Mouse (Mus musculus): ENCODE measurements around the gene Zfp654. TPM values are rescaled to one million over a fixed set of nuclear protein-coding genes. Genes with fewer than 3 reads are reported as not detected.
"Not testable (repeated sequence)": the region's sequence is repeated elsewhere in the genome, so short reads cannot be mapped to it uniquely, and the experiment has no call there.

The Zfp654 gene
- polyA plus RNA-seq, 1 experiment from 2014 or later: 7.1 TPM

GRCm38 (mm10) chr16:64876631-64877265 is 25.3 kb upstream of the Zfp654 start:
- Histone ChIP-seq H3K27ac (replicated peaks) (no peak overlapping the region), H3K4me1 (peaks cover 2% of the 10 kb centered on the region; the same call in 1 of the 2 replicates), H3K4me3 (no peak overlapping the region), H3K27me3 (no peaks in the 10 kb centered on the region), H3K9me3 (no peaks in the 10 kb centered on the region), H3K36me3 (no peaks in the 10 kb centered on the region), H3K9ac (replicated peaks) (no peak overlapping the region), H3K4me2 (replicated peaks) (no peak overlapping the region)
- no peak for ATAC-seq (replicated peaks)
- 77% methylated on average over 4 of the region's 4 CpGs for WGBS

GRCm38 (mm10) chr16:64875822-64876221 is 24.4 kb upstream of the Zfp654 start:
- no peak overlapping the region for H3K27ac ChIP-seq (replicated peaks)
- H3K4me2 ChIP-seq (replicated peaks): no peak overlapping the region
- WGBS: 87% methylated on average over 1 of the region's 1 CpGs
- no peaks in the 10 kb centered on the region for H3K27me3 ChIP-seq
- H3K4me1 ChIP-seq: peaks cover 2% of the 10 kb centered on the region; the same call in 1 of the 2 replicates
- no peak overlapping the region for H3K9ac ChIP-seq (replicated peaks)
- no peak overlapping the region for H3K4me3 ChIP-seq
- ATAC-seq (replicated peaks): no peak
- H3K36me3 ChIP-seq: no peaks in the 10 kb centered on the region
- H3K9me3 ChIP-seq: no peaks in the 10 kb centered on the region

- H3K4me2 ChIP-seq (replicated peaks): no peak overlapping the region
- no peaks in the 10 kb centered on the region for H3K9me3 ChIP-seq
- no peak for ATAC-seq (replicated peaks)
- H3K36me3 ChIP-seq: no peaks in the 10 kb centered on the region
- peaks cover 2% of the 10 kb centered on the region; the same call in 1 of the 2 replicates for H3K4me1 ChIP-seq
- 97% methylated on average over 10 of the region's 10 CpGs for WGBS
- no peaks in the 10 kb centered on the region for H3K27me3 ChIP-seq
- H3K27ac ChIP-seq (replicated peaks): no peak overlapping the region
- no peak overlapping the region for H3K9ac ChIP-seq (replicated peaks)
- no peak overlapping the region for H3K4me3 ChIP-seq
Observed at GRCm38 (mm10) chr16:64875384-64875783, 23.9 kb upstream of the Zfp654 start.

GRCm38 (mm10) chr16:64873416-64874305 is 22.2 kb upstream of the Zfp654 start:
- ATAC-seq (replicated peaks): peak; percentile 96
- Histone ChIP-seq H3K4me3 (peak overlapping the region; percentile 68), H3K9me3 (no peaks in the 10 kb centered on the region), H3K36me3 (no peaks in the 10 kb centered on the region), H3K27me3 (no peaks in the 10 kb centered on the region), H3K4me1 (peaks cover 2% of the 10 kb centered on the region; the same call in 1 of the 2 replicates), H3K9ac (replicated peaks) (peak overlapping the region; percentile 53), H3K4me2 (replicated peaks) (peak overlapping the region; percentile 85), H3K27ac (replicated peaks) (peak overlapping the region; percentile 71)
- 3% methylated on average over 29 of the region's 29 CpGs for WGBS

GRCm38 (mm10) chr16:64872841-64873240 is 21.4 kb upstream of the Zfp654 start:
- Histone ChIP-seq H3K4me1 (peaks cover 2% of the 10 kb centered on the region; the same call in 1 of the 2 replicates), H3K9me3 (no peaks in the 10 kb centered on the region), H3K4me3 (peak overlapping the region; percentile 68), H3K9ac (replicated peaks) (no peak overlapping the region), H3K27ac (replicated peaks) (no peak overlapping the region), H3K27me3 (no peaks in the 10 kb centered on the region), H3K36me3 (no peaks in the 10 kb centered on the region), H3K4me2 (replicated peaks) (peak overlapping the region; percentile 85)
- no peak for ATAC-seq (replicated peaks)
- 8% methylated on average over 7 of the region's 7 CpGs for WGBS

- H3K4me1 ChIP-seq: peaks cover 2% of the 10 kb centered on the region; the same call in 1 of the 2 replicates
- no peak overlapping the region for H3K9ac ChIP-seq (replicated peaks)
- H3K9me3 ChIP-seq: no peaks in the 10 kb centered on the region
- no peak for ATAC-seq (replicated peaks)
- WGBS: 24% methylated on average over 3 of the region's 3 CpGs
- no peaks in the 10 kb centered on the region for H3K27me3 ChIP-seq
- no peaks in the 10 kb centered on the region for H3K36me3 ChIP-seq
- H3K4me2 ChIP-seq (replicated peaks): no peak overlapping the region
- no peak overlapping the region for H3K27ac ChIP-seq (replicated peaks)
- H3K4me3 ChIP-seq: no peak overlapping the region
Observed at GRCm38 (mm10) chr16:64872296-64872695, 20.8 kb upstream of the Zfp654 start.

- no peaks in the 10 kb centered on the region for H3K36me3 ChIP-seq
- no peak overlapping the region for H3K9ac ChIP-seq (replicated peaks)
- no peak for ATAC-seq (replicated peaks)
- H3K27me3 ChIP-seq: no peaks in the 10 kb centered on the region
- peaks cover 2% of the 10 kb centered on the region; the same call in 1 of the 2 replicates for H3K4me1 ChIP-seq
- H3K4me2 ChIP-seq (replicated peaks): no peak overlapping the region
- WGBS: 85% methylated on average over 2 of the region's 2 CpGs
- no peak overlapping the region for H3K27ac ChIP-seq (replicated peaks)
- no peaks in the 10 kb centered on the region for H3K9me3 ChIP-seq
- no peak overlapping the region for H3K4me3 ChIP-seq
Observed at GRCm38 (mm10) chr16:64869621-64870020, 18.2 kb upstream of the Zfp654 start.

- peaks cover 2% of the 10 kb centered on the region; the same call in 1 of the 2 replicates for H3K4me1 ChIP-seq
- no peaks in the 10 kb centered on the region for H3K9me3 ChIP-seq
- H3K36me3 ChIP-seq: no peaks in the 10 kb centered on the region
- no peak for ATAC-seq (replicated peaks)
- no peak overlapping the region for H3K9ac ChIP-seq (replicated peaks)
- no peak overlapping the region for H3K27ac ChIP-seq (replicated peaks)
- H3K4me3 ChIP-seq: no peak overlapping the region
- no peak overlapping the region for H3K4me2 ChIP-seq (replicated peaks)
- 74% methylated on average over 6 of the region's 6 CpGs for WGBS
- no peaks in the 10 kb centered on the region for H3K27me3 ChIP-seq
Observed at GRCm38 (mm10) chr16:64868613-64869012, 17.2 kb upstream of the Zfp654 start.

- not testable (repeated sequence) for H3K36me3 ChIP-seq; ATAC-seq (replicated peaks); H3K9me3 ChIP-seq; H3K27me3 ChIP-seq; H3K4me2 ChIP-seq (replicated peaks); H3K27ac ChIP-seq (replicated peaks); H3K9ac ChIP-seq (replicated peaks); H3K4me1 ChIP-seq; H3K4me3 ChIP-seq
- 90% methylated on average over 8 of the region's 8 CpGs for WGBS
Observed at GRCm38 (mm10) chr16:64865841-64866240, 14.4 kb upstream of the Zfp654 start.

- Histone ChIP-seq H3K4me2 (replicated peaks) (no peak overlapping the region), H3K4me3 (no peak overlapping the region), H3K9ac (replicated peaks) (no peak overlapping the region), H3K27me3 (no peaks in the 10 kb centered on the region), H3K36me3 (peaks cover 23% of the 10 kb centered on the region), H3K9me3 (no peaks in the 10 kb centered on the region), H3K27ac (replicated peaks) (no peak overlapping the region), H3K4me1 (peaks cover 20% of the 10 kb centered on the region)
- WGBS: 81% methylated on average over 3 of the region's 3 CpGs
- ATAC-seq (replicated peaks): no peak
Observed at GRCm38 (mm10) chr16:64856946-64857345, 5.5 kb upstream of the Zfp654 start.

- peak overlapping the region; percentile 80 for H3K9ac ChIP-seq (replicated peaks)
- no peaks in the 10 kb centered on the region for H3K27me3 ChIP-seq
- H3K4me3 ChIP-seq: peak overlapping the region; percentile 78
- H3K27ac ChIP-seq (replicated peaks): peak overlapping the region; percentile 97; the same call in 1 of the 2 replicates
- H3K9me3 ChIP-seq: no peaks in the 10 kb centered on the region
- peaks cover 33% of the 10 kb centered on the region for H3K4me1 ChIP-seq
- H3K4me2 ChIP-seq (replicated peaks): peak overlapping the region; percentile 67
- H3K36me3 ChIP-seq: peaks cover 21% of the 10 kb centered on the region
- ATAC-seq (replicated peaks): no peak
- WGBS: 7% methylated on average over 14 of the region's 14 CpGs
Observed at GRCm38 (mm10) chr16:64852891-64853290, 1.4 kb upstream of the Zfp654 start.

GRCm38 (mm10) chr16:64852441-64852871 is 1.0 kb upstream of the Zfp654 start:
- peak overlapping the region; percentile 80 for H3K9ac ChIP-seq (replicated peaks)
- no peak for ATAC-seq (replicated peaks)

More at GRCm38 (mm10) chr16:64852441-64852871, 1.0 kb upstream of the Zfp654 start:
- Histone ChIP-seq H3K4me1 (peaks cover 33% of the 10 kb centered on the region), H3K4me3 (peak overlapping the region; percentile 78), H3K4me2 (replicated peaks) (peak overlapping the region; percentile 67), H3K9me3 (no peaks in the 10 kb centered on the region), H3K27me3 (no peaks in the 10 kb centered on the region), H3K36me3 (peaks cover 20% of the 10 kb centered on the region), H3K27ac (replicated peaks) (peak overlapping the region; percentile 97)
- WGBS: under 1% methylated on average over 51 of the region's 53 CpGs
